In the genomic region with DNA sequence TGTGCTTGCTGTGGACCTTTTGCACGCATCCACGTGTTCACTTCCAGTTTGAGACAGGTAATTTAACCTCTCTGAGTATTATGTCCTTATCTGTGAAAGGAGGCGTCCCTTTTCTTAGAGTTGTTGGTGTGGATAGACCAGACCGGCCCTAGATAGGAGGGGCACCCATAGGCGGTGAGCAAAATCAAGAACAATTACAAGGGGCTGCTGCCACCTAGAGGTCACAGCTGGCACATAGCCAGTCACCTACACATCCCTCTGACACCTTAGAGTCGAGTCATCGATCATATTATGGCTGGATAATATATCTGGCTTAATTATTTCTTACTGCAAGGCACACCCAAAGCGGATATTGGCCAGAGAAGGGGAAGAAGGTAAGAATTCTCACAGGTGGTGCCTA, we compare ENCODE assay signal across 9 mouse cellular contexts. TPM values are rescaled to one million over a fixed set of nuclear protein-coding genes. Genes with fewer than 3 reads are reported as not detected.
DNase-seq lines count a peak whose midpoint lies in the region; ATAC-seq and TF ChIP-seq lines count a peak whose summit lies in the region.
"Had no signal": no experiment of that assay in that cellular context is flagged by ENCODE, and none has a peak within 500 bp of the region (broad histone marks: within the 10 kb centered on the region; RNA-seq: fewer than 3 reads in every experiment).

No protein-coding gene starts in this region.

- no peaks in the 10 kb centered on the region for H3K9me3 ChIP-seq in heart, embryonic 16.5 days (replicated peaks; ENCODE audit: control insufficient read depth, low read length)
- no peaks in the 10 kb centered on the region for H3K9me3 ChIP-seq in limb, embryonic 10.5 days (replicated peaks)
- H3K9me3 ChIP-seq in midbrain, embryonic 13.5 days = no peaks in the 10 kb centered on the region
- H3K9me3 ChIP-seq in stomach, embryonic 16.5 days (replicated peaks; ENCODE audit: control insufficient read depth, low read length) = no peaks in the 10 kb centered on the region
- H3K9me3 ChIP-seq: embryonic facial prominence, embryonic 12.5 days had no signal

- H3K27ac ChIP-seq in left cerebral cortex, adult 2 months = no peak overlapping the region
- no peak overlapping the region for H3K27ac ChIP-seq in heart, embryonic 16.5 days (ENCODE audit: low read length)
- no peak overlapping the region for H3K27ac ChIP-seq in limb, embryonic 10.5 days
- H3K27ac ChIP-seq in midbrain, embryonic 13.5 days = no peak overlapping the region
- no peak overlapping the region for H3K27ac ChIP-seq in stomach, embryonic 16.5 days (ENCODE audit: low read length)
- H3K27ac ChIP-seq: embryonic facial prominence, embryonic 12.5 days had no signal

- no peak for ATAC-seq in heart, embryonic 16.5 days (replicated peaks; ENCODE audit: extremely low read depth, insufficient read depth, low FRiP score)
- ATAC-seq in midbrain, embryonic 13.5 days = peak; percentile 46; the same call in 1 of the 2 replicates
- peak; percentile 28; the same call in 1 of the 2 replicates for ATAC-seq in stomach, embryonic 16.5 days (ENCODE audit: insufficient read depth, low FRiP score)

- peak; percentile 57 for TF ChIP-seq CTCF in left cerebral cortex, adult 2 months (IDR thresholded peaks at IDR 0.05)

- no peaks in the 10 kb centered on the region for H3K36me3 ChIP-seq in heart, embryonic 16.5 days (ENCODE audit: control insufficient read depth, insufficient read depth)
- H3K36me3 ChIP-seq in limb, embryonic 10.5 days = 0 out of 2 replicates have a peak, but pooled peaks cover 4% of the 10 kb centered on the region
- no peaks in the 10 kb centered on the region for H3K36me3 ChIP-seq in midbrain, embryonic 13.5 days
- H3K36me3 ChIP-seq in stomach, embryonic 16.5 days (ENCODE audit: control insufficient read depth, insufficient read depth, low read length) = no peaks in the 10 kb centered on the region
- H3K36me3 ChIP-seq: embryonic facial prominence, embryonic 12.5 days had no signal

- no peaks in the 10 kb centered on the region for H3K27me3 ChIP-seq in heart, embryonic 16.5 days (ENCODE audit: control insufficient read depth, insufficient read depth, low read length)
- peaks cover 79% of the 10 kb centered on the region for H3K27me3 ChIP-seq in limb, embryonic 10.5 days (ENCODE audit: low read depth, poor library complexity, severe bottlenecking)
- peaks cover 14% of the 10 kb centered on the region; the same call in 1 of the 2 replicates for H3K27me3 ChIP-seq in midbrain, embryonic 13.5 days
- H3K27me3 ChIP-seq in stomach, embryonic 16.5 days (ENCODE audit: control insufficient read depth, insufficient read depth, low read length) = no peaks in the 10 kb centered on the region

- intact Hi-C loops in left cerebral cortex, adult 2 months (cut with DNase I) = loop anchor here (5.0 kb wide), 1 partner anchor 122 kb away; no protein-coding TSS in a partner anchor

- 12% methylated on average over 8 of the region's 8 CpGs for WGBS in heart, embryonic 16.5 days
- 11% methylated on average over 8 of the region's 8 CpGs for WGBS in limb, embryonic 10.5 days
- 10% methylated on average over 8 of the region's 8 CpGs for WGBS in midbrain, embryonic 13.5 days
- 14% methylated on average over 8 of the region's 8 CpGs for WGBS in stomach, embryonic 16.5 days

- DNase-seq in left cerebral cortex, adult 2 months (ENCODE audit: extremely low spot score in 1 of 2, low spot score in 2 of 2) = no peak
- no peak for DNase-seq in left cerebral cortex, adult 9 months (ENCODE audit: low spot score in 2 of 2)
- peak; percentile 76 for DNase-seq in c-Kit-positive CD71-positive TER-119-positive erythroid progenitor cells, embryonic 14.5 days (ENCODE audit: low spot score)
- peak; percentile 73 for DNase-seq in limb, embryonic 10.5 days (ENCODE audit: low spot score)
- DNase-seq in adrenal gland, postnatal 25 days = no peak

- H3K4me3 ChIP-seq in left cerebral cortex, adult 2 months = no peak overlapping the region
- no peak overlapping the region for H3K4me3 ChIP-seq in heart, embryonic 16.5 days (ENCODE audit: low read length)
- no peak overlapping the region for H3K4me3 ChIP-seq in limb, embryonic 10.5 days
- H3K4me3 ChIP-seq in midbrain, embryonic 13.5 days (replicated peaks) = no peak overlapping the region
- no peak overlapping the region for H3K4me3 ChIP-seq in stomach, embryonic 16.5 days (replicated peaks; ENCODE audit: low read length)
- H3K4me3 ChIP-seq: embryonic facial prominence, embryonic 12.5 days had no signal

- peak overlapping the region; percentile 29; the same call in 1 of the 2 replicates for H3K4me2 ChIP-seq in heart, embryonic 16.5 days (ENCODE audit: low read depth, low read length)
- no peak overlapping the region for H3K4me2 ChIP-seq in midbrain, embryonic 13.5 days (replicated peaks)
- H3K4me2 ChIP-seq in stomach, embryonic 16.5 days (ENCODE audit: low read depth, low read length) = peak overlapping the region; percentile 21; the same call in 1 of the 2 replicates
- H3K4me2 ChIP-seq: embryonic facial prominence, embryonic 12.5 days had no signal

- peaks cover 50% of the 10 kb centered on the region for H3K4me1 ChIP-seq in heart, embryonic 16.5 days (ENCODE audit: control insufficient read depth, insufficient read depth, low read length)
- H3K4me1 ChIP-seq in limb, embryonic 10.5 days = peaks cover 34% of the 10 kb centered on the region
- H3K4me1 ChIP-seq in midbrain, embryonic 13.5 days (replicated peaks) = peaks cover 49% of the 10 kb centered on the region
- H3K4me1 ChIP-seq in stomach, embryonic 16.5 days (ENCODE audit: control insufficient read depth, insufficient read depth, low read length) = peaks cover 37% of the 10 kb centered on the region

- H3K9ac ChIP-seq in heart, embryonic 16.5 days (ENCODE audit: low read length) = no peak overlapping the region
- no peak overlapping the region for H3K9ac ChIP-seq in midbrain, embryonic 13.5 days (replicated peaks)
- peak overlapping the region; percentile 12; the same call in 1 of the 2 replicates for H3K9ac ChIP-seq in stomach, embryonic 16.5 days (ENCODE audit: low read length)
- H3K9ac ChIP-seq: embryonic facial prominence, embryonic 12.5 days had no signal

RNA-seq across cellular contexts. Expression of gene Ccdc9b, which starts 2.6 kb away (rescaled TPM):
- 1 to 10 TPM; 4.0 to 4.7 TPM for total RNA-seq in left cerebral cortex, adult 2 months (2021)
- polyA plus RNA-seq in heart, embryonic 16.5 days (2015; fragmentation: Nextera tagmentation; extraction: Ambion mirVana) = 2.0 and 3.2 TPM in 2 replicates
- polyA plus RNA-seq in limb, embryonic 10.5 days (2016; fragmentation: Nextera tagmentation; extraction: Ambion mirVana) = 0.05 and 0.08 TPM in 2 replicates
- polyA plus RNA-seq in midbrain, embryonic 13.5 days (2015; fragmentation: Nextera tagmentation; extraction: Ambion mirVana) = 1.7 and 2.1 TPM in 2 replicates
- polyA plus RNA-seq in stomach, embryonic 16.5 days (2015; fragmentation: Nextera tagmentation; extraction: Ambion mirVana) = 2.9 and 4.0 TPM in 2 replicates
- total RNA-seq in adrenal gland, postnatal 25 days (2021) = 6.1 and 8.1 TPM in 2 replicates

RNA-seq across cellular contexts. Expression of gene Phgr1, which starts 12.7 kb away (rescaled TPM):
- total RNA-seq in left cerebral cortex, adult 2 months (2021) = not detected
- 1.2 TPM in 1 of 2 replicates, not detected in the other for polyA plus RNA-seq in heart, embryonic 16.5 days (2015; fragmentation: Nextera tagmentation; extraction: Ambion mirVana)
- polyA plus RNA-seq in limb, embryonic 10.5 days (2016; fragmentation: Nextera tagmentation; extraction: Ambion mirVana) = not detected in 2 replicates
- polyA plus RNA-seq in midbrain, embryonic 13.5 days (2015; fragmentation: Nextera tagmentation; extraction: Ambion mirVana) = not detected in 2 replicates
- polyA plus RNA-seq in stomach, embryonic 16.5 days (2015; fragmentation: Nextera tagmentation; extraction: Ambion mirVana) = 22.2 and 38.3 TPM in 2 replicates
- total RNA-seq in adrenal gland, postnatal 25 days (2021) = not detected in 2 replicates
- polyA plus RNA-seq: embryonic facial prominence, embryonic 12.5 days had no signal

RNA-seq across cellular contexts. Expression of gene Inafm2, which starts 14.3 kb away (rescaled TPM):
- total RNA-seq in left cerebral cortex, adult 2 months (2021) = 10 to 100 TPM; 42.7 to 47.9 TPM
- polyA plus RNA-seq in heart, embryonic 16.5 days (2015; fragmentation: Nextera tagmentation; extraction: Ambion mirVana) = 45.2 and 47.3 TPM in 2 replicates
- polyA plus RNA-seq in limb, embryonic 10.5 days (2016; fragmentation: Nextera tagmentation; extraction: Ambion mirVana) = 16.1 and 16.3 TPM in 2 replicates
- polyA plus RNA-seq in midbrain, embryonic 13.5 days (2015; fragmentation: Nextera tagmentation; extraction: Ambion mirVana) = 24.6 and 25.8 TPM in 2 replicates
- polyA plus RNA-seq in stomach, embryonic 16.5 days (2015; fragmentation: Nextera tagmentation; extraction: Ambion mirVana) = 26.0 and 28.5 TPM in 2 replicates
- 33.9 and 37.3 TPM in 2 replicates for total RNA-seq in adrenal gland, postnatal 25 days (2021)

RNA-seq across cellular contexts. Expression of gene Disp2, which starts 19.7 kb away (rescaled TPM):
- total RNA-seq in left cerebral cortex, adult 2 months (2021) = 100 to 1,000 TPM; 197 to 209 TPM
- 0.10 and 0.24 TPM in 2 replicates for polyA plus RNA-seq in heart, embryonic 16.5 days (2015; fragmentation: Nextera tagmentation; extraction: Ambion mirVana)
- 0.04 and 0.11 TPM in 2 replicates for polyA plus RNA-seq in limb, embryonic 10.5 days (2016; fragmentation: Nextera tagmentation; extraction: Ambion mirVana)
- 32.7 and 35.8 TPM in 2 replicates for polyA plus RNA-seq in midbrain, embryonic 13.5 days (2015; fragmentation: Nextera tagmentation; extraction: Ambion mirVana)
- polyA plus RNA-seq in stomach, embryonic 16.5 days (2015; fragmentation: Nextera tagmentation; extraction: Ambion mirVana) = 2.1 and 2.5 TPM in 2 replicates
- total RNA-seq in adrenal gland, postnatal 25 days (2021) = 23.0 and 37.8 TPM in 2 replicates

RNA-seq across cellular contexts. Expression of gene Plcb2, which starts 31.6 kb away (rescaled TPM):
- total RNA-seq in left cerebral cortex, adult 2 months (2021) = 1 to 10 TPM; 2.3 to 3.2 TPM
- 3.2 and 3.4 TPM in 2 replicates for polyA plus RNA-seq in heart, embryonic 16.5 days (2015; fragmentation: Nextera tagmentation; extraction: Ambion mirVana)
- 0.28 and 0.36 TPM in 2 replicates for polyA plus RNA-seq in limb, embryonic 10.5 days (2016; fragmentation: Nextera tagmentation; extraction: Ambion mirVana)
- 0.11 and 0.13 TPM in 2 replicates for polyA plus RNA-seq in midbrain, embryonic 13.5 days (2015; fragmentation: Nextera tagmentation; extraction: Ambion mirVana)
- 1.4 and 2.0 TPM in 2 replicates for polyA plus RNA-seq in stomach, embryonic 16.5 days (2015; fragmentation: Nextera tagmentation; extraction: Ambion mirVana)
- 0.76 and 2.1 TPM in 2 replicates for total RNA-seq in adrenal gland, postnatal 25 days (2021)

Comparison
In these comparisons a context has a peak if more than half of its experiments do, and no peak if none do; other contexts are left out.
1. DNase-seq: peak in c-Kit-positive CD71-positive TER-119-positive erythroid progenitor cells, embryonic 14.5 days (single experiment) and limb, embryonic 10.5 days (single experiment); none in left cerebral cortex, adult 2 months (0 of 2), left cerebral cortex, adult 9 months (0 of 2) and adrenal gland, postnatal 25 days (single experiment).
2. RNA of gene Phgr1, which starts 12.7 kb away (polyA plus RNA-seq): 22.2 to 38.3 TPM in stomach, embryonic 16.5 days; 1.2 TPM in heart, embryonic 16.5 days, not detected in limb, embryonic 10.5 days and not detected in midbrain, embryonic 13.5 days; every median in the first group is over 10 times any median in the second.